Mouse (Mus musculus): ENCODE measurements around the gene Rbms3. TPM values are rescaled to one million over a fixed set of nuclear protein-coding genes. Genes with fewer than 3 reads are reported as not detected.

Gene Rbms3
- polyA plus RNA-seq, 1 experiment from 2014 or later, result 80.5 TPM

- Histone ChIP-seq H3K27me3 (no peaks in the 10 kb centered on the region), H3K27ac (replicated peaks) (no peak overlapping the region)
These were observed 153.0 kb downstream of the Rbms3 start for GRCm38 (mm10) chr9:117476753-117477152.

GRCm38 (mm10) chr9:117452816-117453215, 176.9 kb downstream of the Rbms3 start:
- no peaks in the 10 kb centered on the region for H3K36me3 ChIP-seq
- no peak overlapping the region for H3K4me3 ChIP-seq
- no peak overlapping the region for H3K4me2 ChIP-seq
- ATAC-seq (ENCODE audit: low FRiP score, low read depth), result no peak
- no peak overlapping the region for H3K27ac ChIP-seq (replicated peaks)
- H3K4me1 ChIP-seq (replicated peaks), result no peaks in the 10 kb centered on the region
- H3K9me3 ChIP-seq, result no peaks in the 10 kb centered on the region
- H3K9ac ChIP-seq, result no peak overlapping the region
- 74% methylated on average over 10 of the region's 10 CpGs for WGBS
- H3K27me3 ChIP-seq, result no peaks in the 10 kb centered on the region

More at GRCm38 (mm10) chr9:117476753-117477152, 153.0 kb downstream of the Rbms3 start:
- H3K4me3 ChIP-seq, result no peak overlapping the region
- no peak overlapping the region for H3K4me2 ChIP-seq
- no peaks in the 10 kb centered on the region for H3K36me3 ChIP-seq
- WGBS, result 85% methylated on average over 13 of the region's 13 CpGs
- H3K9ac ChIP-seq, result no peak overlapping the region
- ATAC-seq (ENCODE audit: low FRiP score, low read depth), result no peak
- no peaks in the 10 kb centered on the region for H3K4me1 ChIP-seq (replicated peaks)
- H3K9me3 ChIP-seq, result no peaks in the 10 kb centered on the region

- no peaks in the 10 kb centered on the region for H3K9me3 ChIP-seq
- WGBS, result 65% methylated on average over 7 of the region's 7 CpGs
- no peak for ATAC-seq (ENCODE audit: low FRiP score, low read depth)
- H3K36me3 ChIP-seq, result no peaks in the 10 kb centered on the region
- no peak overlapping the region for H3K9ac ChIP-seq
- no peak overlapping the region for H3K4me3 ChIP-seq
- H3K4me2 ChIP-seq, result no peak overlapping the region
- H3K27me3 ChIP-seq, result no peaks in the 10 kb centered on the region
- H3K27ac ChIP-seq (replicated peaks), result no peak overlapping the region
- H3K4me1 ChIP-seq (replicated peaks), result peaks cover 3% of the 10 kb centered on the region; the same call in 1 of the 2 replicates
These were observed 187.1 kb downstream of the Rbms3 start for GRCm38 (mm10) chr9:117442611-117443010.

GRCm38 (mm10) chr9:117435856-117436255, 193.9 kb downstream of the Rbms3 start:
- 52% methylated on average over 2 of the region's 2 CpGs for WGBS
- Histone ChIP-seq H3K4me2 (no peak overlapping the region), H3K4me3 (no peak overlapping the region), H3K27ac (replicated peaks) (no peak overlapping the region), H3K27me3 (no peaks in the 10 kb centered on the region), H3K9ac (no peak overlapping the region), H3K36me3 (no peaks in the 10 kb centered on the region), H3K9me3 (no peaks in the 10 kb centered on the region), H3K4me1 (replicated peaks) (no peaks in the 10 kb centered on the region)
- ATAC-seq (ENCODE audit: low FRiP score, low read depth), result no peak

- H3K4me3 ChIP-seq, result no peak overlapping the region
- H3K9ac ChIP-seq, result no peak overlapping the region
- no peak for ATAC-seq (ENCODE audit: low FRiP score, low read depth)
- H3K36me3 ChIP-seq, result no peaks in the 10 kb centered on the region
- no peaks in the 10 kb centered on the region for H3K27me3 ChIP-seq
- 95% methylated on average over 2 of the region's 2 CpGs for WGBS
- no peaks in the 10 kb centered on the region for H3K4me1 ChIP-seq (replicated peaks)
- no peak overlapping the region for H3K27ac ChIP-seq (replicated peaks)
- no peaks in the 10 kb centered on the region for H3K9me3 ChIP-seq
- no peak overlapping the region for H3K4me2 ChIP-seq
These were observed 199.0 kb downstream of the Rbms3 start for GRCm38 (mm10) chr9:117430670-117431069.

- WGBS, result 86% methylated on average over 7 of the region's 7 CpGs
- Histone ChIP-seq H3K27me3 (no peaks in the 10 kb centered on the region), H3K4me3 (no peak overlapping the region), H3K9me3 (no peaks in the 10 kb centered on the region), H3K4me2 (no peak overlapping the region), H3K4me1 (replicated peaks) (no peaks in the 10 kb centered on the region), H3K9ac (no peak overlapping the region), H3K36me3 (no peaks in the 10 kb centered on the region), H3K27ac (replicated peaks) (no peak overlapping the region)
- ATAC-seq (ENCODE audit: low FRiP score, low read depth), result no peak
These were observed 200.3 kb downstream of the Rbms3 start for GRCm38 (mm10) chr9:117429217-117430105.

GRCm38 (mm10) chr9:117423259-117423658, 206.5 kb downstream of the Rbms3 start:
- Histone ChIP-seq H3K36me3 (no peaks in the 10 kb centered on the region), H3K4me1 (replicated peaks) (no peaks in the 10 kb centered on the region), H3K9me3 (no peaks in the 10 kb centered on the region), H3K27ac (replicated peaks) (no peak overlapping the region), H3K9ac (no peak overlapping the region), H3K27me3 (no peaks in the 10 kb centered on the region), H3K4me3 (no peak overlapping the region), H3K4me2 (no peak overlapping the region)
- 69% methylated on average over 5 of the region's 5 CpGs for WGBS
- no peak for ATAC-seq (ENCODE audit: low FRiP score, low read depth)

GRCm38 (mm10) chr9:117419874-117420485, 209.7 kb downstream of the Rbms3 start:
- H3K27me3 ChIP-seq, result no peaks in the 10 kb centered on the region
- no peak overlapping the region for H3K4me2 ChIP-seq
- no peaks in the 10 kb centered on the region for H3K4me1 ChIP-seq (replicated peaks)
- no peak overlapping the region for H3K27ac ChIP-seq (replicated peaks)
- no peaks in the 10 kb centered on the region for H3K9me3 ChIP-seq
- no peak overlapping the region for H3K9ac ChIP-seq
- no peak overlapping the region for H3K4me3 ChIP-seq
- 57% methylated on average over 8 of the region's 8 CpGs for WGBS
- ATAC-seq (ENCODE audit: low FRiP score, low read depth), result no peak
- no peaks in the 10 kb centered on the region for H3K36me3 ChIP-seq

- H3K36me3 ChIP-seq, result no peaks in the 10 kb centered on the region
- H3K4me3 ChIP-seq, result no peak overlapping the region
- H3K9me3 ChIP-seq, result no peaks in the 10 kb centered on the region
- H3K27ac ChIP-seq (replicated peaks), result no peak overlapping the region
- no peaks in the 10 kb centered on the region for H3K27me3 ChIP-seq
- no peak overlapping the region for H3K4me2 ChIP-seq
- 34% methylated on average over 3 of the region's 3 CpGs for WGBS
- no peaks in the 10 kb centered on the region for H3K4me1 ChIP-seq (replicated peaks)
- no peak for ATAC-seq (ENCODE audit: low FRiP score, low read depth)
- H3K9ac ChIP-seq, result no peak overlapping the region
These were observed 216.5 kb downstream of the Rbms3 start for GRCm38 (mm10) chr9:117413181-117413580.

- H3K27ac ChIP-seq (replicated peaks), result no peak overlapping the region
- WGBS, result 12% methylated on average over 2 of the region's 2 CpGs
These were observed 217.1 kb downstream of the Rbms3 start for GRCm38 (mm10) chr9:117412584-117412983.

GRCm38 (mm10) chr9:117404621-117405020, 225.1 kb downstream of the Rbms3 start:
- ATAC-seq (ENCODE audit: low FRiP score, low read depth), result no peak
- H3K9ac ChIP-seq, result no peak overlapping the region
- WGBS, result 76% methylated on average over 4 of the region's 4 CpGs
- H3K4me2 ChIP-seq, result no peak overlapping the region
- H3K36me3 ChIP-seq, result no peaks in the 10 kb centered on the region
- no peaks in the 10 kb centered on the region for H3K9me3 ChIP-seq
- H3K4me1 ChIP-seq (replicated peaks), result peaks cover 11% of the 10 kb centered on the region; the same call in 1 of the 2 replicates
- H3K27me3 ChIP-seq, result no peaks in the 10 kb centered on the region
- no peak overlapping the region for H3K4me3 ChIP-seq
- no peak overlapping the region for H3K27ac ChIP-seq (replicated peaks)

More at GRCm38 (mm10) chr9:117412584-117412983, 217.1 kb downstream of the Rbms3 start:
- H3K4me3 ChIP-seq, result no peak overlapping the region
- no peaks in the 10 kb centered on the region for H3K27me3 ChIP-seq
- no peak for ATAC-seq (ENCODE audit: low FRiP score, low read depth)
- no peak overlapping the region for H3K4me2 ChIP-seq
- H3K9me3 ChIP-seq, result no peaks in the 10 kb centered on the region
- no peak overlapping the region for H3K9ac ChIP-seq
- H3K36me3 ChIP-seq, result no peaks in the 10 kb centered on the region
- no peaks in the 10 kb centered on the region for H3K4me1 ChIP-seq (replicated peaks)

GRCm38 (mm10) chr9:117400262-117400671, 229.4 kb downstream of the Rbms3 start:
- Histone ChIP-seq H3K4me1 (replicated peaks) (peaks cover 11% of the 10 kb centered on the region; the same call in 1 of the 2 replicates), H3K36me3 (no peaks in the 10 kb centered on the region), H3K9ac (no peak overlapping the region), H3K9me3 (no peaks in the 10 kb centered on the region), H3K27ac (replicated peaks) (no peak overlapping the region), H3K4me2 (no peak overlapping the region), H3K27me3 (no peaks in the 10 kb centered on the region), H3K4me3 (no peak overlapping the region)
- ATAC-seq (ENCODE audit: low FRiP score, low read depth), result no peak
- 34% methylated on average over 7 of the region's 7 CpGs for WGBS
